Mouse (Mus musculus) myocyte (in vitro differentiated cells): ENCODE measurements around the gene Tspan14. TPM values are rescaled to one million over a fixed set of nuclear protein-coding genes. Genes with fewer than 3 reads are reported as not detected.

Source experiments
- H3K27me3 ChIP-seq: one replicate; pipeline ENCODE4 v1.6.1; 2011; ENCODE audit not compliant: control insufficient read depth, insufficient read depth, insufficient read length
- H3K36me3 ChIP-seq: one replicate; pipeline ENCODE4 v1.6.1; 2011; ENCODE audit not compliant: control insufficient read depth, insufficient read depth
- H3K4me2 ChIP-seq: one replicate; pipeline ENCODE4 v1.6.1; 2011; ENCODE audit warnings: low read depth, control low read depth
- H3K4me3 ChIP-seq: one replicate; pipeline ENCODE4 v1.5.1; 2011; ENCODE audit warnings: mild to moderate bottlenecking, control low read depth, moderate library complexity
- H3K79me2 ChIP-seq: one replicate; pipeline ENCODE4 v1.6.1; 2011; ENCODE audit not compliant: control insufficient read depth, insufficient read depth
- H3ac ChIP-seq: one replicate; pipeline ENCODE4 v1.6.1; 2011; ENCODE audit not compliant: control insufficient read depth, insufficient read length
- CEBPB ChIP-seq: IDR thresholded peaks from 2 replicates; pipeline ENCODE4 v1.6.1; 2011; ENCODE audit warnings: mild to moderate bottlenecking, moderate library complexity; ENCODE audit not compliant: poor library complexity, insufficient read depth, severe bottlenecking
- E2F4 ChIP-seq: IDR thresholded peaks from one replicate; pipeline ENCODE4 v1.6.1; 2011; ENCODE audit warnings: mild to moderate bottlenecking, control low read depth, moderate library complexity; ENCODE audit not compliant: insufficient read depth
- MAX ChIP-seq: IDR thresholded peaks from one replicate; pipeline ENCODE4 v1.6.1; 2011; ENCODE audit warnings: low read depth, mild to moderate bottlenecking, control low read depth
- MYOD1 ChIP-seq, 3 experiments: IDR thresholded peaks; one replicate each; pipeline ENCODE4 v1.6.1; 2011; ENCODE audit warnings: control low read depth in 2 of 3, low read depth in 2 of 3, mild to moderate bottlenecking in 2 of 3, moderate library complexity in 1 of 3; ENCODE audit not compliant: insufficient read length in 2 of 3, control insufficient read depth in 1 of 3
- MYOG ChIP-seq, 3 experiments: IDR thresholded peaks; one replicate each; pipeline ENCODE4 v1.6.1; 2011; ENCODE audit warnings: control low read depth in 2 of 3, low read depth in 2 of 3, mild to moderate bottlenecking in 2 of 3; ENCODE audit not compliant: insufficient read length in 2 of 3, control insufficient read depth in 1 of 3, insufficient read depth in 1 of 3
- POLR2A ChIP-seq: IDR thresholded peaks from one replicate; pipeline ENCODE4 v1.6.1; 2011; ENCODE audit warnings: low read depth, mild to moderate bottlenecking, control low read depth, moderate library complexity; ENCODE audit not compliant: insufficient read length
- POLR2AphosphoS2 ChIP-seq: IDR thresholded peaks from one replicate; pipeline ENCODE4 v1.6.1; 2011; ENCODE audit warnings: low read depth, control low read depth; ENCODE audit not compliant: insufficient read length
- REST ChIP-seq: IDR thresholded peaks from one replicate; pipeline ENCODE4 v1.6.1; 2011; ENCODE audit warnings: mild to moderate bottlenecking, control low read depth, moderate library complexity; ENCODE audit not compliant: insufficient read depth, insufficient read length
- SRF ChIP-seq: IDR thresholded peaks from one replicate; pipeline ENCODE4 v1.6.1; 2011; ENCODE audit warnings: low read depth; ENCODE audit not compliant: control insufficient read depth, insufficient read length
- TCF12 ChIP-seq: IDR thresholded peaks from one replicate; pipeline ENCODE4 v1.6.1; 2011; ENCODE audit warnings: mild to moderate bottlenecking, control low read depth; ENCODE audit not compliant: poor library complexity, insufficient read depth, severe bottlenecking
- TCF3 ChIP-seq: IDR thresholded peaks from one replicate; pipeline ENCODE4 v1.6.1; 2011; ENCODE audit warnings: low read depth, control low read depth; ENCODE audit not compliant: insufficient read length
- USF1 ChIP-seq: IDR thresholded peaks from one replicate; pipeline ENCODE4 v1.6.1; 2011; ENCODE audit warnings: low read depth, mild to moderate bottlenecking, control low read depth, moderate library complexity
- polyA plus RNA-seq: library from polyadenylated mRNA; unstranded; fragments of >200 nt; fragmentation: generic; extraction: Trizol; gene quantifications from one replicate; pipeline ENCODE4 v1.2.1, GENCODE M21; 2012; ENCODE audit warnings: missing spikeins

Tspan14 gene
- polyA plus RNA-seq, 1 experiment = 90.6 TPM

DNA sequence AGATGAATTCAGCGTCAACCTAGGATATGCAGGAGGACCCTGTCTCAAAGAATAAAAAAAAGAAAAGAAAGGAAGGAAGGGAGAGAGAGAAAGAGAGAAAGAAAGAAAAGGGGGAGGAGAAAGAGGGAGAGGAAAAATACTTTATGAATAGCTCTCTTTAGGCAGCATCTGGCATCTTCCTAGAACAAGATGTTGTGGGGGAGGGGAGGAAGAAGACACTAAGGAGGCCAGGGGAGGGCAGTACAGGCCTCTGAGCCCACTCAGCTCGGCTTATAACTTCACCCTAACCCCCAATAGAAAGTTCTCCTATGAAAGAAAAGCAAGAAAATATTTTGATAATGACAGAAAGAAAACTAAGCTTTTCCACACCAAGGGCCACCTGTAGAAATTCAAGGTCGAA is 9.0 kb downstream of the Tspan14 start:
- H3K27me3 ChIP-seq = no peaks in the 10 kb centered on the region
- H3K4me2 ChIP-seq = peak overlapping the region; percentile 85
- no peak overlapping the region for H3ac ChIP-seq
- no peaks in the 10 kb centered on the region for H3K36me3 ChIP-seq
- peaks cover 74% of the 10 kb centered on the region for H3K79me2 ChIP-seq
- no peak for TF ChIP-seq E2F4
- TF ChIP-seq POLR2A = no peak
- TF ChIP-seq REST = no peak
- TF ChIP-seq MYOD1 (IDR thresholded peaks at IDR 0.05; ENCODE audit: control insufficient read depth in 1 of 3, insufficient read length in 2 of 3, low read depth in 2 of 3) = no peak
- no peak for TF ChIP-seq TCF3
- TF ChIP-seq CEBPB = no peak
- no peak for TF ChIP-seq MAX
- no peak for TF ChIP-seq POLR2AphosphoS2
- no peak for TF ChIP-seq USF1
- TF ChIP-seq TCF12 = no peak
- TF ChIP-seq MYOG (IDR thresholded peaks at IDR 0.05; ENCODE audit: control insufficient read depth in 1 of 3, insufficient read depth in 1 of 3, insufficient read length in 2 of 3, low read depth in 2 of 3) = no peak
- no peak overlapping the region for H3K4me3 ChIP-seq

DNA sequence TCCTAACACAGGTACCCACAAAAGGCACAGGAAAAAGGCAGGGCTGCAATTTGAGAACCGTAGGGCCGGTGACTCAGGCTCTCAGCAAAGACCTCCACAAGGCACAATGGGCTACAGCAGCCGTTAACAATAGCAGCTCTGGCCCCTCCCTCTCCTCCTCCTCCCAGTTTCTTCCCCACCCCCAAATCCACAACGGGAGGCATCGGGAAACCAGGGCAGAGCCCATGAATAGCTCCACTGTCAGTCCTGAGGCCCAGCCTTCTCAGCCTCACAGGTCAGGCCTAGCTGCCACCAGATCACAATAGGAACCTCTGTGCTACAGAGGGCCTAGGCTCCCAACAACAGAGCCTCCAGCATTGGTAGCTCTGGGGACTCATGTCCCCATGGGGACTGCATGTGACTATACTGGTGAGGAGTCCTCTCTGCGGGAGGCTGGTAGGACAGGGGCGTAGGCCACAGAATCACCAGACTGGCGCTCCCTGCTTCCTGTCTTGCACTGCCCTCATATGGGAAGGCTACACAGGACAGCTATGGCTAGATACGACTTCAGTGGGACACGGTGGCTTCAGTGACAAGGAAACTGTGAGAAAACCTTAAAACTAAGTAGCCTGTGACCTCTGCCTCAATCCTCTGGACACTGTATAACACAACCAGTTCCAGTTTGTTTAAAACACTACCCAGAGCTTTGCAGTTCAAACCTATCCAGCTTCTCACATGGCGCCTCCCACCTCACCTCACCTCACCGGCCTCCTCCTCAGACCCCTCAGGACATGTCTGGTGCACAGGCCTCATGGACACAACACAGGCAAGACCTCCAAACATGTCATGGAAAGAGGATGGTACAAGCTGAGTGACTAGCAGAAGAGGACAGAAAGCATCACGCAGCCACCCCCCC is 10.1 kb downstream of the Tspan14 start:
- TF ChIP-seq MYOG (IDR thresholded peaks at IDR 0.05; ENCODE audit: control insufficient read depth in 1 of 3, insufficient read depth in 1 of 3, insufficient read length in 2 of 3, low read depth in 2 of 3) = no peak
- TF ChIP-seq POLR2A = peak; percentile 50
- Histone ChIP-seq H3K79me2 (peaks cover 76% of the 10 kb centered on the region), H3K4me3 (no peak overlapping the region), H3ac (no peak overlapping the region), H3K27me3 (no peaks in the 10 kb centered on the region), H3K36me3 (no peaks in the 10 kb centered on the region), H3K4me2 (peak overlapping the region; percentile 85)

DNA sequence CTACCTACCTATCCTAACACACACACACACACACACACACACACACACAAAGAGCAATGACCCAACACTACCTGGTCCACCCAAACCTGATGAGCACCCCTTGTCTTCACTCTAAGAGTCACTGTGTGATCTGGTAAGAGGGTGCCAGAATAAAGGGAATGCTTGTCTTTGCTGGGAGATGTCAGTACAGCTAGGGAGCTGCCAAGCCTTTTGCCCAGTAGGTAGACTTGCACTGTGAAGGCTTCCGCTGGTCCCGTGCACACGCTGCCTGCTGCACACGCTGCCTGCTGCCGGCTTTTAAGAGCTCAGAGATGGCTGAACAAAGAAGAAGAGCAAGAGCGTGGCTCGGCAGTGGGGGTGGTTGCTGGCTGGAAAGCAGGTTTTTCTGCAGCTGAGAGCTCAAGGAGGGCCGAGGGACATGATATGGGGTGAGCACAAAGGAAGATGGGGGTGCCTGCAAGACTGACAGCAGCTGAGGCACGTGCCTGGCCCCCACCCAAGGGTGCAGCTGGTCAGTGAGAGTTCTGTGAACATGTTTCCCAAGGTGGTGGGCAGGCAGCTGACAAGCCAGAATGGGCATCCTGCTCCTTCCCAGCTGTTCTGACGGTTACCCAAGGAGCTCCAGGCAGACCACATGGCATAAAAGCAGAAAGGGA is 10.9 kb downstream of the Tspan14 start:
- Histone ChIP-seq H3K4me3 (no peak overlapping the region), H3K27me3 (no peaks in the 10 kb centered on the region), H3K79me2 (peaks cover 83% of the 10 kb centered on the region), H3K36me3 (no peaks in the 10 kb centered on the region), H3ac (no peak overlapping the region), H3K4me2 (peak overlapping the region; percentile 85)
- TF ChIP-seq SRF (no peak), MYOD1 (IDR thresholded peaks at IDR 0.05; ENCODE audit: control insufficient read depth in 1 of 3, insufficient read length in 2 of 3, low read depth in 2 of 3) (peak; percentile 86 to 99 (median 99)), REST (no peak), MYOG (IDR thresholded peaks at IDR 0.05; ENCODE audit: control insufficient read depth in 1 of 3, insufficient read depth in 1 of 3, insufficient read length in 2 of 3, low read depth in 2 of 3) (peak; percentile 98 to 99 (median 99)), MAX (no peak), TCF12 (peak; percentile 99), POLR2AphosphoS2 (no peak), TCF3 (peak; percentile 98), E2F4 (no peak), USF1 (peak; percentile 30), POLR2A (no peak), CEBPB (peak; percentile 65; the same call in 1 of the 2 replicates)

DNA sequence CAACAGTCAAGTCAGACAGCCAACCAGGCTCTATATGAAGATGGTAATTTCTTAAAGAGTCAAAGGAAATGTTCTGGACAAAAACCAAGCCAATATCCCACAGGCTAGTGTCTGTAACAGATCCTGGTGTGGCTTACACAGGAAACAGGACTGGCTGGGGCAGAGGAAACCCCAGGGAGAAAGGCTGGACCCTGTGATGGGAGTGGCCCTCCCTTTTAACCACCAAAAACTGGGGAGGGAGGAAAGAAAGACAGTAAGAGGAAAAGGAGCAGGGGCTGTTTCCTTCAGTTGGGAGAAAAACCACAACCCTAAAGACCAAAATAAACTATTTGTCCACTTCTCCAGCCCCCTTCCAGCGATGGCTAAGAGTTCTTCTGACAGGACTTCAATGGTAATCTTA is 11.5 kb downstream of the Tspan14 start:
- Histone ChIP-seq H3K4me2 (peak overlapping the region; percentile 85), H3ac (no peak overlapping the region), H3K79me2 (peaks cover 84% of the 10 kb centered on the region), H3K27me3 (no peaks in the 10 kb centered on the region), H3K4me3 (no peak overlapping the region), H3K36me3 (no peaks in the 10 kb centered on the region)
- TF ChIP-seq POLR2A (peak; percentile 17), MYOG (IDR thresholded peaks at IDR 0.05; ENCODE audit: control insufficient read depth in 1 of 3, insufficient read depth in 1 of 3, insufficient read length in 2 of 3, low read depth in 2 of 3) (peak in 1 of 3 experiments; percentile 30), REST (no peak)

DNA sequence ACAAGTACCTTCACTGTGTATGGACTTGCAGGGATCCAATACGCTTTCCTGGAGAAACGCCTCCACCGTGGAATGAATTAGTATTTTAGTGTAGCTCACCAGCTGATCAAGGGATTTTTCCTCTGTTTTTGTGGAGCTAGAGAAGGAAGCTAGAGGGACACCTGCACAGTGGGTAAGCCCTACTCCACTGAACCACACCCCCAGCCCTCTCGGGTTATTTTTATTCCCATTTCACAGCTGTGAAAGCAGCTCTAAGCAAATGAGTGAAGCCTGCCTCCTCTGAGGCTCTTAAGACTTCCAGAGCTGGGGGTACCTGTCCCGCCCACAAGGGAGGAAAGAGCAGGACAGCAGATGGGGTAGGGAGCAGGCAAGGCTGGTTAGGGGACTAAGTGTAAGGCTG is 13.2 kb downstream of the Tspan14 start:
- no peaks in the 10 kb centered on the region for H3K36me3 ChIP-seq
- peak overlapping the region; percentile 85 for H3K4me2 ChIP-seq
- H3K27me3 ChIP-seq = no peaks in the 10 kb centered on the region
- H3K4me3 ChIP-seq = no peak overlapping the region
- peaks cover 83% of the 10 kb centered on the region for H3K79me2 ChIP-seq
- TF ChIP-seq MYOG (IDR thresholded peaks at IDR 0.05; ENCODE audit: control insufficient read depth in 1 of 3, insufficient read depth in 1 of 3, insufficient read length in 2 of 3, low read depth in 2 of 3) = no peak
- TF ChIP-seq MYOD1 (IDR thresholded peaks at IDR 0.05; ENCODE audit: control insufficient read depth in 1 of 3, insufficient read length in 2 of 3, low read depth in 2 of 3) = peak in 1 of 3 experiments; percentile 2
- no peak overlapping the region for H3ac ChIP-seq
